In the genomic region with DNA sequence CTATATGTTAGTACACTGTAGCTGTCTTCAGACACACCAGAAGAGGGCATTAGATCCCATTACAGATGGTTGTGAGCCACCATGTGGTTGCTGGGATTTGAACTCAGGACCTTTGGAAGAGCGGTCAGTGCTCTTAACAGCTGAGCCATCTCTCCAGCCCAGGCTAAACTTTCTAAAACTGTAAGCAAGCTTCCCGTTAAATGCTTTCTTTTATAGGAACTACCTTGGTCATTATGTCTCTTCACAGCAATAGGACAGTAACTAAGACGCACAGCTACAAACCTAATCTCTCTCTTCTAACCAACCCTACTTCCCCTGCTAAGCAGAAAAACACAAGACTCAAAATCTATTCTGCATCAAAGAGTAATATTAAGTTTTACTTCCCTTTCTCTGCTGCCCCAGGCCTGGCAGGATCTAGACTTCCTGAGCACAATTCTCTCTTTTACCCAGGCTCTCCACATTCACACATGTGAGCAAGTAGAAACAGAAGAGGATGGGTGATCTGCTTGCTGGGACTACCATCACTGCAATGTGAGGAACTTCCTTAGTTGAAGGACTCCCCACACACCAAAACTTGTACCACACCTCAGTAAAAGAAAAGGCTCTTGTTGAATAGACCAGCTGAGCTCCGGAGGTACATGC, we compare ENCODE assay signal across 8 mouse cellular contexts. TPM values are rescaled to one million over a fixed set of nuclear protein-coding genes. Genes with fewer than 3 reads are reported as not detected.
DNase-seq lines count a peak whose midpoint lies in the region; ATAC-seq lines count a peak whose summit lies in the region.

No protein-coding gene starts in this region.

- H3K27me3 ChIP-seq in heart, embryonic 10.5 days (ENCODE audit: insufficient read depth, poor library complexity, severe bottlenecking): no peaks in the 10 kb centered on the region
- H3K27me3 ChIP-seq in hindbrain, embryonic 13.5 days: no peaks in the 10 kb centered on the region
- H3K27me3 ChIP-seq in midbrain, embryonic 11.5 days (ENCODE audit: control insufficient read depth, insufficient read depth, low read length): no peaks in the 10 kb centered on the region

- no peaks in the 10 kb centered on the region for H3K4me1 ChIP-seq in heart, embryonic 10.5 days
- 0 out of 2 replicates have a peak, but pooled peaks cover 3% of the 10 kb centered on the region for H3K4me1 ChIP-seq in hindbrain, embryonic 13.5 days (replicated peaks)
- no peaks in the 10 kb centered on the region; the same call in none of the 2 replicates for H3K4me1 ChIP-seq in midbrain, embryonic 11.5 days (ENCODE audit: control insufficient read depth, insufficient read depth, low read length)

- peak overlapping the region; percentile 41 for H3K4me3 ChIP-seq in heart, embryonic 10.5 days
- H3K4me3 ChIP-seq in hindbrain, embryonic 13.5 days: no peak overlapping the region
- peak overlapping the region; percentile 9; the same call in 1 of the 2 replicates for H3K4me3 ChIP-seq in midbrain, embryonic 11.5 days (ENCODE audit: low read depth, low read length)

- WGBS in heart, embryonic 10.5 days: 74% methylated on average over 4 of the region's 4 CpGs
- 76% methylated on average over 4 of the region's 4 CpGs for WGBS in hindbrain, embryonic 13.5 days
- 79% methylated on average over 4 of the region's 4 CpGs for WGBS in midbrain, embryonic 11.5 days

- no peaks in the 10 kb centered on the region for H3K36me3 ChIP-seq in heart, embryonic 10.5 days
- no peaks in the 10 kb centered on the region for H3K36me3 ChIP-seq in hindbrain, embryonic 13.5 days
- H3K36me3 ChIP-seq in midbrain, embryonic 11.5 days (ENCODE audit: control insufficient read depth, insufficient read depth, low read length): no peaks in the 10 kb centered on the region

- ATAC-seq in activated CD4-positive, CD25-positive, alpha-beta regulatory T cell, adult 4 months: peak; percentile 33
- ATAC-seq in hindbrain, embryonic 13.5 days (ENCODE audit: low FRiP score): no peak
- ATAC-seq in midbrain, embryonic 11.5 days (ENCODE audit: low FRiP score): no peak; the same call in 1 of the 2 replicates

- peak overlapping the region; percentile 40 for H3K4me2 ChIP-seq in hindbrain, embryonic 13.5 days
- H3K4me2 ChIP-seq in midbrain, embryonic 11.5 days: peak overlapping the region; percentile 32

- no peak for DNase-seq in heart, embryonic 10.5 days (ENCODE audit: low spot score)
- DNase-seq in heart, adult 18-20 months: no peak
- no peak for DNase-seq in midbrain, embryonic 11.5 days (ENCODE audit: low spot score, missing footprints)
- no peak for DNase-seq in layer of hippocampus, adult 18-20 months (ENCODE audit: low spot score in 2 of 2)
- DNase-seq in ovary, postnatal 36 days (ENCODE audit: low spot score): no peak
- no peak for DNase-seq in frontal cortex, postnatal 10 days (ENCODE audit: low spot score in 2 of 2)

- H3K9ac ChIP-seq in hindbrain, embryonic 13.5 days: no peak overlapping the region
- H3K9ac ChIP-seq in midbrain, embryonic 11.5 days (ENCODE audit: low read length): no peak overlapping the region

- H3K27ac ChIP-seq in heart, embryonic 10.5 days: peak overlapping the region; percentile 78; the same call in 1 of the 2 replicates
- H3K27ac ChIP-seq in hindbrain, embryonic 13.5 days: no peak overlapping the region
- H3K27ac ChIP-seq in midbrain, embryonic 11.5 days (ENCODE audit: low read depth, low read length): no peak overlapping the region

- no peaks in the 10 kb centered on the region for H3K9me3 ChIP-seq in heart, embryonic 10.5 days
- H3K9me3 ChIP-seq in hindbrain, embryonic 13.5 days: no peaks in the 10 kb centered on the region
- H3K9me3 ChIP-seq in midbrain, embryonic 11.5 days (ENCODE audit: control insufficient read depth, low read length): no peaks in the 10 kb centered on the region

RNA-seq across cellular contexts. Expression of a gene that starts 10.1 kb away (rescaled TPM):
- polyA plus RNA-seq in heart, embryonic 10.5 days (2016; fragmentation: Nextera tagmentation; extraction: Ambion mirVana): 17.8 and 20.3 TPM in 2 replicates
- total RNA-seq in heart, adult 18-20 months (2021): 10 to 100 TPM; 15.9 to 19.9 TPM
- polyA plus RNA-seq in activated CD4-positive, CD25-positive, alpha-beta regulatory T cell, adult 4 months (2017; shearing (Covaris generic)): 10 to 100 TPM; 77.5 to 80.7 TPM
- polyA plus RNA-seq in hindbrain, embryonic 13.5 days (2015; fragmentation: Nextera tagmentation; extraction: Ambion mirVana): 16.4 and 17.6 TPM in 2 replicates
- polyA plus RNA-seq in midbrain, embryonic 11.5 days (2014; fragmentation: Nextera tagmentation; extraction: Ambion mirVana): 15.6 and 18.1 TPM in 2 replicates
- 1 to 10 TPM; 6.2 to 6.3 TPM for total RNA-seq in layer of hippocampus, adult 18-20 months (2021)

RNA-seq across cellular contexts. Expression of a gene that starts 11.8 kb away (rescaled TPM):
- polyA plus RNA-seq in heart, embryonic 10.5 days (2016; fragmentation: Nextera tagmentation; extraction: Ambion mirVana): 11.2 and 12.8 TPM in 2 replicates
- total RNA-seq in heart, adult 18-20 months (2021): 1 to 10 TPM; 7.7 to 8.2 TPM
- polyA plus RNA-seq in activated CD4-positive, CD25-positive, alpha-beta regulatory T cell, adult 4 months (2017; shearing (Covaris generic)): 10 to 100 TPM in 1 of 2 experiments, 1 to 10 TPM in 1; 6.4 to 10.1 TPM
- polyA plus RNA-seq in hindbrain, embryonic 13.5 days (2015; fragmentation: Nextera tagmentation; extraction: Ambion mirVana): 19.7 and 20.9 TPM in 2 replicates
- 16.0 and 19.0 TPM in 2 replicates for polyA plus RNA-seq in midbrain, embryonic 11.5 days (2014; fragmentation: Nextera tagmentation; extraction: Ambion mirVana)
- total RNA-seq in layer of hippocampus, adult 18-20 months (2021): 10 to 100 TPM; 13.6 to 15.6 TPM

RNA-seq across cellular contexts. Expression of a gene that starts 13.4 kb away (rescaled TPM):
- polyA plus RNA-seq in heart, embryonic 10.5 days (2016; fragmentation: Nextera tagmentation; extraction: Ambion mirVana): 2,301 and 2,407 TPM in 2 replicates
- 1,000 to 10,000 TPM; 1,490 to 1,551 TPM for total RNA-seq in heart, adult 18-20 months (2021)
- 1,000 to 10,000 TPM; 5,950 to 7,803 TPM for polyA plus RNA-seq in activated CD4-positive, CD25-positive, alpha-beta regulatory T cell, adult 4 months (2017; shearing (Covaris generic))
- 2,639 and 2,680 TPM in 2 replicates for polyA plus RNA-seq in hindbrain, embryonic 13.5 days (2015; fragmentation: Nextera tagmentation; extraction: Ambion mirVana)
- polyA plus RNA-seq in midbrain, embryonic 11.5 days (2014; fragmentation: Nextera tagmentation; extraction: Ambion mirVana): 2,670 and 2,991 TPM in 2 replicates
- total RNA-seq in layer of hippocampus, adult 18-20 months (2021): 1,000 to 10,000 TPM; 1,532 to 1,582 TPM

RNA-seq across cellular contexts. Expression of a gene that starts 30.0 kb away (rescaled TPM):
- 168 and 225 TPM in 2 replicates for polyA plus RNA-seq in heart, embryonic 10.5 days (2016; fragmentation: Nextera tagmentation; extraction: Ambion mirVana)
- 10 to 100 TPM; 43.1 to 46.0 TPM for total RNA-seq in heart, adult 18-20 months (2021)
- 100 to 1,000 TPM; 136 to 160 TPM for polyA plus RNA-seq in activated CD4-positive, CD25-positive, alpha-beta regulatory T cell, adult 4 months (2017; shearing (Covaris generic))
- 125 and 129 TPM in 2 replicates for polyA plus RNA-seq in hindbrain, embryonic 13.5 days (2015; fragmentation: Nextera tagmentation; extraction: Ambion mirVana)
- 241 and 249 TPM in 2 replicates for polyA plus RNA-seq in midbrain, embryonic 11.5 days (2014; fragmentation: Nextera tagmentation; extraction: Ambion mirVana)
- total RNA-seq in layer of hippocampus, adult 18-20 months (2021): 10 to 100 TPM; 60.4 to 61.7 TPM

RNA-seq across cellular contexts. Expression of a gene that starts 37.3 kb away (rescaled TPM):
- polyA plus RNA-seq in heart, embryonic 10.5 days (2016; fragmentation: Nextera tagmentation; extraction: Ambion mirVana): 3.2 and 4.0 TPM in 2 replicates
- 1 to 10 TPM; 3.2 to 3.3 TPM for total RNA-seq in heart, adult 18-20 months (2021)
- polyA plus RNA-seq in activated CD4-positive, CD25-positive, alpha-beta regulatory T cell, adult 4 months (2017; shearing (Covaris generic)): 1 to 10 TPM; 2.0 to 6.9 TPM
- polyA plus RNA-seq in hindbrain, embryonic 13.5 days (2015; fragmentation: Nextera tagmentation; extraction: Ambion mirVana): 4.1 and 4.2 TPM in 2 replicates
- 3.4 and 3.7 TPM in 2 replicates for polyA plus RNA-seq in midbrain, embryonic 11.5 days (2014; fragmentation: Nextera tagmentation; extraction: Ambion mirVana)
- 10 to 100 TPM; 20.7 to 21.2 TPM for total RNA-seq in layer of hippocampus, adult 18-20 months (2021)
